Mouse (Mus musculus) embryo, embryonic 9.5 days (tissue): Measurements from ENCODE around the gene Gm45140.

Experiments used
- DNase-seq: peaks from one replicate; pipeline ENCODE4 v3.0.0-alpha.2; 2017; ENCODE audit errors: extremely low spot score

Gm45140 gene

DNA sequence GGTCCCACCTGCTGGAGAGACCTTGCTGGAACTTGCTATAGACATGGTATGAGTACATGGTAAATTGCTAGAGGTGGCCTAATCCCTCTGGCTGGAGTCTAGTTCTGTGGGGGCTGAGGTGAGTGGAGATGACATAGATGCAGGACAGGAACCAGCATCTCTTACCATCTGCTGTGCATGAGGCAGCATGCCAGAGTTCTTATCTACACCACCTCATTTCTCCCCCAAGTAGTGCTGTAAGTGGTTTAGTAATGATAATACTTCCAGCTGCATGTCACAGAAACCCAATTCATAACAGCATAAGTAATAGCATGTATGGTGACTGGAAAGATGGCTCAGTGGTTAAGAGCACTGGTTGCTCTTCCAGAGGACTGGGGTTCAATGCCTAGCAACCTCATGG lies 95.1 kb downstream of the Gm45140 start:
- no peak for DNase-seq

- peak; percentile 10 for DNase-seq
Measured at GRCm38 (mm10) chr6:87739898-87740297, 95.7 kb downstream of the Gm45140 start.
